Mouse (Mus musculus) embryonic facial prominence, embryonic 12.5 days (tissue): Measurements from ENCODE around the gene Trmt10c. TPM values are rescaled to one million over a fixed set of nuclear protein-coding genes. Genes with fewer than 3 reads are reported as not detected.
"Not testable (repeated sequence)": the region's sequence is repeated elsewhere in the genome, so short reads cannot be mapped to it uniquely, and the experiment has no call there.

ENCODE experiments used
- ATAC-seq: fragments of 200-750 bp; cut with Nextera tagmentation; 2 replicates; pipeline ENCODE4 v1.8.0; 2017; ENCODE audit not compliant: insufficient number of reproducible peaks, insufficient read depth, low FRiP score, low TSS enrichment
- H3K27ac ChIP-seq: fragments of 300-500 bp; sonication (generic); 2 replicates; pipeline ENCODE4 v1.5.1; 2016; ENCODE audit warnings: mild to moderate bottlenecking
- H3K27me3 ChIP-seq: fragments of 300-500 bp; sonication (generic); 2 replicates; pipeline ENCODE4 v1.6.1; 2016; ENCODE audit warnings: mild to moderate bottlenecking, moderate library complexity
- H3K36me3 ChIP-seq: fragments of 300-500 bp; sonication (generic); 2 replicates; pipeline ENCODE4 v1.6.1; 2016; ENCODE audit warnings: mild to moderate bottlenecking
- H3K4me1 ChIP-seq: fragments of 300-500 bp; sonication (generic); 2 replicates; pipeline ENCODE4 v1.6.1; 2016
- H3K4me2 ChIP-seq: fragments of 300-500 bp; sonication (generic); replicated peaks from 2 replicates; pipeline ENCODE4 v1.6.1; 2016; ENCODE audit warnings: mild to moderate bottlenecking, moderate library complexity
- H3K4me3 ChIP-seq: fragments of 300-500 bp; sonication (generic); 2 replicates; pipeline ENCODE4 v1.5.1; 2016; ENCODE audit warnings: mild to moderate bottlenecking
- H3K9ac ChIP-seq: fragments of 300-500 bp; sonication (generic); 2 replicates; pipeline ENCODE4 v1.6.1; 2016; ENCODE audit warnings: mild to moderate bottlenecking, moderate library complexity
- H3K9me3 ChIP-seq: fragments of 300-500 bp; sonication (generic); 2 replicates; pipeline ENCODE4 v1.6.1; 2016; ENCODE audit warnings: mild to moderate bottlenecking, moderate library complexity
- WGBS: fragments of 180-500 bp; shearing (Covaris S2); methylation state at CpG from one replicate; pipeline ENCODE4 v1.1.7; 2016; 5-methylcytosine and 5-hydroxymethylcytosine counted together
- polyA plus RNA-seq: library from polyadenylated mRNA; unstranded; fragments of >200 nt; fragmentation: Nextera tagmentation; extraction: Ambion mirVana; gene quantifications from 2 replicates; pipeline ENCODE4 v1.2.1, GENCODE M21; 2016

The Trmt10c gene
- polyA plus RNA-seq = 28.5 and 31.5 TPM in 2 replicates

DNA sequence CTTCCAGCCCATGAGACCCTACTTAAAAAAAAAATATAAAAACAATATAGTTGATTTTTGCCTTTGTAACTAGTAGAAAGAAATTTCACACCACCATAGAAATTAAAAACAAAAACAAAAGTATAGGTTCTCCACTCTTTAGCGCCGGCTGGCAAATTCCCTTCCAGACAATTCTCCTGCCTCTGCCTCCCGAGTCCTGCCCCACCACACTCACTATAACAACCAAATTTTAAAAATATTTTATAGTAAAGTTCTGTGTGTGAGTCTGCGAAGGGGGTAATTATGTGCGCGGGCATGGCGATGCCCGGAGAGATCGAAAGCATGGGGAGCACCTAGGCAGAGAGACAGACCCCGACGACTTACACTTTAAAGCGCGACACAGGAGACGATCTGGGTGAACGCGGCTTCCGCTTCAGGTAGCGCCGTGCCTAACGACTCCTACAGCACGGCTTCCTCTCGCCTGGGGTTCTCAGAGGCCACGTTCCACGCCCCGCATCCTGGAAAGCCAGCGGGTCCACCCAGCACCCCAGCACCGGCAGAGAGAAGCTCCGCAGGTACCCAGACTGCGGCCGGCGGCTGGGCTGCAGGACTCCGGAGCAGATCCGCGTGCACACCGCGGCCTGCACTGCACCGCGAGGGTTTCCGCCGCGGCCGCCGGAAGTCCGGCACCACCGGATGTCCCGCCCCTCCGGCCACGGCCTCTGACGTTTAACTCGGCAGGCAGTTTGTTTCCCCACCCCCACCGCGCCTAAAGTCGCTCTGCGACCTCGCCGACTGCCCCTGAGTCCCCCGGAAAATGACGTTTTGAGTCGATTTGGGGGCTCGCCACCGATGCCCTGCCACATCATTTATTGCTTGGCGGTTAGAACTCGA lies at the start of gene Trmt10c:
TSS of gene Trmt10c (minus strand) at position 682 of the 873 bp plus-strand sequence.
- H3K9me3 ChIP-seq = no peaks in the 10 kb centered on the region
- peak within 1 kb of the TSS; percentile 92 for H3K4me3 ChIP-seq
- peak; percentile 96 for ATAC-seq
- peaks cover 21% of the 10 kb centered on the region; the same call in 1 of the 2 replicates for H3K36me3 ChIP-seq
- peaks cover 4% of the 10 kb centered on the region; the same call in 1 of the 2 replicates for H3K4me1 ChIP-seq
- H3K27ac ChIP-seq = peak within 1 kb of the TSS; percentile 93
- no peaks in the 10 kb centered on the region for H3K27me3 ChIP-seq
- under 1% methylated on average over 63 of the region's 63 CpGs for WGBS
- peak within 1 kb of the TSS; percentile 82 for H3K9ac ChIP-seq
- peak within 1 kb of the TSS; percentile 76 for H3K4me2 ChIP-seq

- no peak overlapping the region for H3K4me3 ChIP-seq
- no peaks in the 10 kb centered on the region for H3K9me3 ChIP-seq
- WGBS = 94% methylated on average over 2 of the region's 2 CpGs
- no peaks in the 10 kb centered on the region for H3K27me3 ChIP-seq
- no peak overlapping the region for H3K9ac ChIP-seq
- H3K27ac ChIP-seq = no peak overlapping the region
- no peak for ATAC-seq
- H3K4me2 ChIP-seq = no peak overlapping the region
- no peaks in the 10 kb centered on the region for H3K4me1 ChIP-seq
- H3K36me3 ChIP-seq = 0 out of 2 replicates have a peak, but pooled peaks cover 8% of the 10 kb centered on the region
These were observed 48.7 kb upstream of the Trmt10c start for GRCm38 (mm10) chr16:56086336-56086735.

GRCm38 (mm10) chr16:56081691-56082090 lies 44.1 kb upstream of the Trmt10c start:
- Histone ChIP-seq H3K27ac (no peak overlapping the region), H3K4me1 (no peaks in the 10 kb centered on the region), H3K9me3 (no peaks in the 10 kb centered on the region), H3K9ac (no peak overlapping the region), H3K36me3 (no peaks in the 10 kb centered on the region), H3K4me2 (no peak overlapping the region), H3K4me3 (no peak overlapping the region), H3K27me3 (no peaks in the 10 kb centered on the region)
- no peak for ATAC-seq
- WGBS = 77% methylated on average over 4 of the region's 4 CpGs

GRCm38 (mm10) chr16:56079419-56079818 lies 41.8 kb upstream of the Trmt10c start:
- no peak overlapping the region for H3K4me2 ChIP-seq
- no peak overlapping the region for H3K4me3 ChIP-seq
- H3K36me3 ChIP-seq = no peaks in the 10 kb centered on the region
- H3K4me1 ChIP-seq = peaks cover 7% of the 10 kb centered on the region
- H3K27ac ChIP-seq = no peak overlapping the region
- no peak for ATAC-seq
- no peaks in the 10 kb centered on the region for H3K27me3 ChIP-seq
- H3K9ac ChIP-seq = no peak overlapping the region
- 92% methylated on average over 1 of the region's 1 CpGs for WGBS
- H3K9me3 ChIP-seq = no peaks in the 10 kb centered on the region

- peaks cover 7% of the 10 kb centered on the region for H3K4me1 ChIP-seq
- peak overlapping the region; percentile 75 for H3K4me3 ChIP-seq
- H3K4me2 ChIP-seq = peak overlapping the region; percentile 54
- no peaks in the 10 kb centered on the region for H3K36me3 ChIP-seq
- ATAC-seq = no peak
- H3K27me3 ChIP-seq = no peaks in the 10 kb centered on the region
- H3K9me3 ChIP-seq = no peaks in the 10 kb centered on the region
- WGBS = 10% methylated on average over 11 of the region's 11 CpGs
- peak overlapping the region; percentile 90 for H3K27ac ChIP-seq
- H3K9ac ChIP-seq = peak overlapping the region; percentile 78
These were observed 38.7 kb upstream of the Trmt10c start for GRCm38 (mm10) chr16:56076121-56076869.

DNA sequence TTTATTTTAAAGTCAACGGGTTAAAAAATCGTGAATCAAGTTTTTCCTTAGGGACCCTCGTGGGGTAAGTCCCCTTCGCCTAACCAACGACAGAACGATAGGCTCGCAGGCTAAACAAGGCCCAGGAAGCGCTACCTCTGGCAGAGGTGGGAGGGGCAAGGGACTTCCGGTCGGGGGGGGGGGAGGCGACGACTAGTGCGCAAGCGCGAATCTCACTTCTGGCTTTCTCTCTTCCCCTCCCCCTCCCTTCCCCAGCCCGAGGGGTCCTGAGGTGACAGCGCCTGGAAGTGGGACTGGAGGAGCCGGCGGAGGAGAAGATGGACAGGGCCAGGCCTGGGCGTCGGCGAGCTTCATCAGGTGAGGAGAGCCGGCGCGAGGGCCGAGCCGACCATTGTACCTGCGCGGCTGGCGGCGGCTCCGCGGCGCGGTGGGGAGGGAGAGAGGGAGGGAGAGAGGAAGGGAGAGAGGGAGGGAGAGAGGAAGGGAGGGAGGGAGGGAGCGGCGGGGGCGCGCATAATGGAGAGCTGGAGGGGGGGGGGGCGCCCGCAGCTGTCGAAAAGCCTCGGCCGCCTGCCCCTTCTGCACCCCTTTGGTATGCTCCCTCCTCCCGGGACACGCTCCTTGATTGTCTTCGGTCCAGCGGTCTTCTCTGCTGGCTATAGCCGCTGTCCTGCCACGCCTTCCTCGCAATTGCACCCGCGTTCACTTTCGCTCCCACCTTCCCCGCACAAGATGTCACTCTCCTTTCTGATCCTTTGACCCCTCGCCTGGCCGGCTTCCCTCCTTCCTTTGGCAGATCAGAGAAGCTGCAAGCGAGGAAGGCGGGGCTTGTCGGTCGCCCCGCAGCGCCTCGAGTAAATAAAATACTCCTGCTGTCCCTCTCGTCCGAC lies 37.8 kb upstream of the Trmt10c start:
- Histone ChIP-seq H3K27me3 (no peaks in the 10 kb centered on the region), H3K36me3 (no peaks in the 10 kb centered on the region), H3K4me3 (peak overlapping the region; percentile 75), H3K27ac (peak overlapping the region; percentile 90), H3K9me3 (no peaks in the 10 kb centered on the region), H3K4me1 (peaks cover 7% of the 10 kb centered on the region), H3K4me2 (peak overlapping the region; percentile 54), H3K9ac (peak overlapping the region; percentile 78)
- under 1% methylated on average over 38 of the region's 66 CpGs for WGBS
- peak; percentile 91 for ATAC-seq

GRCm38 (mm10) chr16:56074565-56074964 lies 36.9 kb upstream of the Trmt10c start:
- H3K36me3 ChIP-seq = no peaks in the 10 kb centered on the region
- WGBS = 81% methylated on average over 5 of the region's 5 CpGs
- peak overlapping the region; percentile 54; the same call in 1 of the 2 replicates for H3K4me2 ChIP-seq
- no peaks in the 10 kb centered on the region for H3K9me3 ChIP-seq
- H3K4me3 ChIP-seq = no peak overlapping the region
- H3K4me1 ChIP-seq = peaks cover 7% of the 10 kb centered on the region
- H3K9ac ChIP-seq = no peak overlapping the region
- H3K27ac ChIP-seq = no peak overlapping the region
- ATAC-seq = no peak
- H3K27me3 ChIP-seq = no peaks in the 10 kb centered on the region

DNA sequence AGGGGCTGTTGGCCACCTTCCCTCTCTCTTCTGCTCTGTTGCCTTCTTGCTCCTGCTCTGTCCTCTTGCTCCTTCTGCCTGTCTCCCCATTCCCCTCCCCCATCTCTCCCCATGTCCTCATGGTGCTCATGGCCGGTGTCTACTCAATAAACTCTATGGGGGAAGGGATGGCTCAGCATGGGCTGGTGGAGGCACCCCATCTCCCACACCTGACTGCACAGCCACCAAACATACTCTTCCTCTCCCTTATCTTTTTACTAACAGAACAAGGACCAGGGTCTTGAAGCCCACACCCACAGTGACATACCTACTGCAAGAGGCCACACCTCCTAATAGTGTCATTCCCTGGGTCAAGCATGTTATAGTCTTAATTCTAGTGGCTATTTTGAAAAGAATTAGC lies 36.5 kb upstream of the Trmt10c start:
- no peak for ATAC-seq
- no peak overlapping the region for H3K4me3 ChIP-seq
- no peak overlapping the region for H3K4me2 ChIP-seq
- 96% methylated on average over 1 of the region's 1 CpGs for WGBS
- H3K36me3 ChIP-seq = no peaks in the 10 kb centered on the region
- H3K27ac ChIP-seq = no peak overlapping the region
- H3K9ac ChIP-seq = no peak overlapping the region
- no peaks in the 10 kb centered on the region for H3K9me3 ChIP-seq
- H3K4me1 ChIP-seq = peaks cover 7% of the 10 kb centered on the region
- no peaks in the 10 kb centered on the region for H3K27me3 ChIP-seq

DNA sequence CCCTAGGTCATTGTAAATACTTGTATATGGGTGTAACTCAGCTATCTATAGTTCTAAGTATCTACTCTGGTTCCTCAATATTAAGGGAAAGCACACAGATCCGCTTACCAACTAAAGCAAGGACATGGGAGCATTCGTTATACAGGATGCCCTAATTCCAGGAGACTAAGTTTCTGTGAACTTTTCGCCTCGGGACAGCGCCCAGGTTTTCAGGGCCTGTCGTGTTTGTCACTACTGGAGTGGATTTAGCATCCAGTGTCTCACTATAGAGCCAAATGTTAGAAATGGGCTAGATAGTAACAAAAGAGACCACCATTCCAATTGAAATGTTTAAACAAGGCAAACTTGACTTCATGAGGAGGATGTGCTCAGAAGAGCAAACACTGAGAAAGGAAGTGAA lies 35.5 kb upstream of the Trmt10c start:
- not testable (repeated sequence) for H3K27ac ChIP-seq, H3K4me2 ChIP-seq, H3K4me1 ChIP-seq, H3K9ac ChIP-seq, H3K36me3 ChIP-seq, ATAC-seq, H3K27me3 ChIP-seq, H3K9me3 ChIP-seq, H3K4me3 ChIP-seq
- WGBS = 92% methylated on average over 6 of the region's 6 CpGs

- Histone ChIP-seq H3K4me1 (peaks cover 7% of the 10 kb centered on the region), H3K9ac (no peak overlapping the region), H3K36me3 (no peaks in the 10 kb centered on the region), H3K4me2 (no peak overlapping the region), H3K9me3 (no peaks in the 10 kb centered on the region), H3K4me3 (no peak overlapping the region), H3K27ac (no peak overlapping the region), H3K27me3 (no peaks in the 10 kb centered on the region)
- ATAC-seq = no peak
- WGBS = 68% methylated on average over 6 of the region's 6 CpGs
These were observed 34.9 kb upstream of the Trmt10c start for GRCm38 (mm10) chr16:56072533-56072932.
